Mouse (Mus musculus): ENCODE results near the gene C7. TPM values are rescaled to one million over a fixed set of nuclear protein-coding genes. Genes with fewer than 3 reads are reported as not detected.

Gene C7
- 1.2 TPM for polyA plus RNA-seq (2014; fragmentation: Illumina TruSeq; extraction: RNeasy Lipid Tissue Mini Kit (QIAGEN cat#74804); ENCODE audit: low replicate concordance)

DNA sequence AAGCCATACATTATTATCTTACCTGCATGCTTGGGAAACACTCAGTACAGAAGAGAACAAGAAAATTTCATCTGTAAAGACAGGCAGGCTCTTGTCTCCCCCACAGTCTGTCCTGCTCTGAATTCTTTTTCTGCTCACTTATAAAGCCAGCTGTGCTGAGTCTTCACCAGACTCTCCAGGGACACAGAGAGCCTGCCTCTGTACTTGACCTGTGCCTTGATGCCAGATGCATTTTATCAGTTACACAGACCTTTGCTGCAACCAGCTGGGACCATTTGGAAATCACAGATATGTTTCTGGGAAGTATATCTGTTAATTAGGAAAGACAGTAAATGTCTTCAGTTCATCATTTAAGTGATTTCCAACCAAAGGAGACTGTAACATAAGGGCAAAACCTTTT lies at the start of gene C7:
Gene C7, minus strand, starts transcription at position 106 of the 400 bp plus-strand sequence.

DNA sequence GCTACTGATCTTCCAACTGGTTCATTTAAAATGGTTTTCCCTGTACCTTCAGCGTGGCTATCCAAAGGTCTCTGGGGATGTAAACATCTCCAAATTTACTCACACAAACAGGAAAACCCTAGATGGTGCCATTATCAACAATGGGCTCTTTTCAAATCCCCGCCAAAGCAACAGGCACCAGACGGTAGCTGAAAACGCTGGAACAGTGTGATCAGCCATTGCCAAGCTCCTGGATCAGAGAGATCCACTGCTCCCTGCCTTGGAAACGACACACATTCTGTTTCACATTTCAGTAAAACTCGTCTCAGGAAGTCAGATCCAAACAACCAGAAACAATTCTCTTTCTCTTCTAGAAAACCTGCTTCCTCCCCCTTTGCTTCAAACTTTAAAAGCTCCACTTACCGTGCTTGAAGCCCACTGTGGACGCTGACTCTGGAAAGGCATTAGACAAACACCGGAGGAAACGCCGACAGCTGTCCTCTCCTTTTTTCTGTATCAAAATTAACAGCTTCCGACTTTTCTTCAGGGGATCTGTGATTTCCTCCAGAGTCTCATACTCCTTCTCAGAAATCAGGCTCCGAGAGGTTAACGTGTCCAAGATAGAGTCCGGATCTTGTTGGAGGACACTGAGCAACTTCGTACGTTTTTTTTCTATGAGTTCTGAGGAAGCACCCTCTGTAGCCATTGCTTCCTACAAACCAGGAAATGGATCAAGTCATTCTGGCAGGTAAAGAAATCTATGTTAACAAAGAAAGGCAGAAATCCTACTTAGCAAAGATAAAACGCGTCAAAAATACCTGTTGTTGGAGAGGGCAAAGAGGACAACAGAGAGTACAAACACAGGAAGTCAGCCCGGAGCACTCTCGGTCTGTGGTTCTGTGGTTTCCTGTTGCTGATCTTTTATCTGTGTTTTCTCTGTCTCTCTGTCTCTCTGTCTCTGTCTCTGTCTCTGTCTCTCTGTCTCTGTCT lies 44.4 kb upstream of the C7 start, which contains the start of gene Card6:
Gene Card6, minus strand, starts transcription at position 854 of the 969 bp plus-strand sequence.

Other genes with a start within 250 kb of the C7 start
- not detected for gene Mroh2b, start 165.0 kb downstream of the C7 start, polyA plus RNA-seq (2014; fragmentation: Illumina TruSeq; extraction: RNeasy Lipid Tissue Mini Kit (QIAGEN cat#74804); ENCODE audit: low replicate concordance)
- 10.5 TPM for gene Card6, start 44.8 kb upstream of the C7 start, polyA plus RNA-seq (2014; fragmentation: Illumina TruSeq; extraction: RNeasy Lipid Tissue Mini Kit (QIAGEN cat#74804); ENCODE audit: low replicate concordance)
- 6.1 TPM for gene Rpl37, start 52.9 kb upstream of the C7 start, polyA plus RNA-seq (2014; fragmentation: Illumina TruSeq; extraction: RNeasy Lipid Tissue Mini Kit (QIAGEN cat#74804); ENCODE audit: low replicate concordance)
- 51.6 TPM for gene Prkaa1, start 80.1 kb upstream of the C7 start, polyA plus RNA-seq (2014; fragmentation: Illumina TruSeq; extraction: RNeasy Lipid Tissue Mini Kit (QIAGEN cat#74804); ENCODE audit: low replicate concordance)
- 37.5 TPM for gene Ttc33, start 121.8 kb upstream of the C7 start, polyA plus RNA-seq (2014; fragmentation: Illumina TruSeq; extraction: RNeasy Lipid Tissue Mini Kit (QIAGEN cat#74804); ENCODE audit: low replicate concordance)
- 22.0 TPM for gene Ptger4, start 180.4 kb upstream of the C7 start, polyA plus RNA-seq (2014; fragmentation: Illumina TruSeq; extraction: RNeasy Lipid Tissue Mini Kit (QIAGEN cat#74804); ENCODE audit: low replicate concordance)